Mouse (Mus musculus) bone marrow, adult 2 months (tissue): ENCODE data around the gene Gm7168.

Experiments
- CTCF ChIP-seq: fragments of 200-500 bp; IDR thresholded peaks from 2 replicates; pipeline ENCODE4 v1.5.1; 2011; ENCODE audit warnings: low read length, control low read depth; ENCODE audit not compliant: control insufficient read depth, insufficient read depth
- POLR2A ChIP-seq: fragments of 200-500 bp; IDR thresholded peaks from 2 replicates; pipeline ENCODE4 v1.6.1; 2011; ENCODE audit warnings: low read depth, mild to moderate bottlenecking, control low read depth, low read length, borderline replicate concordance; ENCODE audit not compliant: control insufficient read depth

- TF ChIP-seq CTCF (no peak), POLR2A (no peak)
These were observed 27.4 kb upstream of the Gm7168 start for GRCm38 (mm10) chr17:13920771-13921170.
